Mouse (Mus musculus) kidney, adult 9 months (tissue): ENCODE measurements around the gene Zfp870.

Experiments used
- DNase-seq: peaks from one replicate; pipeline ENCODE4 v3.0.0; 2022

Zfp870 gene

DNA sequence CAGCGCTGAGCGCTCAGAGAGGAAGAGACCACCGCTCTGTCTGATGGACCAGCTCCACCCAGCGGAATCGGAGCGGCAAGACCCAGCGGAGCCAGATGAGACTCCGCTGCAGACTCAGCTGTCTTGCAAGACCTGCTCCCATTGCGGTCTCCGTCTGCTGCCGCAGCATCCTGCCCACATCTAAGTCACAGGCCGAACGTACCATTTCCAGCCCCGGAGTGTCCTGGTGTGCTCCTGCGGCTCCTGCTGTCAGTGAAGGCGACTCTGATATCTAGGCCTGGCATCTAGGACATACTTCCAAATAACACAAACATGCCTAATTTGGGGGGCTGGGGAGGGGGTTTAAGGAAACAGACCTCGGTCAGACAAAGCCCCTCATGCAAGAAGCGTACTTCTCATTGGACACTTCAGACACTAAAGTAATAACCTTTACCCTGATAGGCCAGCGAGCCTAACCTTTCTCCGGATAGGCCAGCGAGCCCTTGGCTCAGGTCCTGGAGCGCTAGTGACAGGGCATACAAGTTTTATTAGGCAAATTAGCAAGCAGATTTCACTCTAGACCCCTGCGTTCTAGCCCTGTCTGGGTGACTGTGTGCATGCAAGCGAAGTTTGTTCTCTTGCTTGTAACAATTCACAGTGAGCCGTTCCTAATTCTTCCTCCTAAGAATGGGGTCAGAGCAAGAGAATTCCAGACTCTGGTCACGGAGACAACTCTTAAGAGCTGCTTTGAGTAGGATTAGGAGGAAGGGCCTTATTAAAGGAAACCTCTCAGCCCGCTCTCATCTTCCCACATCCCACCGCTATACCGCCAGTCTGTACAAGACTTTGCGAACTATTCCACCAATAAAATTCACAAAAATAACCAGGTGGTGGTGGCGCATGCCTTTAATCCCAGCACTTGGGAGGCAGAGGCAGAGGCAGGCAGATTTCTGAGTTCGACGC, at the start of gene Zfp870:
TSS of gene Zfp870 (minus strand) at position 404 of the 942 bp plus-strand sequence.
- peak; percentile 96 for DNase-seq

DNA sequence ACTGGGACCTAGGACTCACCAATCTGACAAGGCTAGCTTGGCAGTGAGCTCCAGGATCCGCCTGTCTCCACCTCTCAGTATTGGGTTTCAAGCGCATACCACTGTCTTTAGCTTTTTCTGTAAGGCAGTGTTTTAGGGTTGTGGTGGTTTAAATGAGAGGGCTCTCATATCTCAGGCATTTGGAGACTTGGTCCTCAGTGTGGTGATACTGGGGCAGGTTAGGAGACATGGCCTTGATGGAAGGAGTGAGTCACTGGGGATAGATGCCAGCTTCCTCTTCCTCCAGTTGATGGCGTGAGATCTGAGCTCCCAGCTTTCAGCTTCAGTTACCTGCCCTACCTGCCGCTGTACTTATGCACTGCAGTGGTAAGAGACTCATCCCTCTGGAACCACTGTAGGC, 48.4 kb upstream of the Zfp870 start:
- DNase-seq = no peak

GRCm38 (mm10) chr17:32927803-32928202, 36.4 kb upstream of the Zfp870 start:
- no peak for DNase-seq

GRCm38 (mm10) chr17:32924658-32925312, 33.3 kb upstream of the Zfp870 start:
- DNase-seq = peak; percentile 76

DNA sequence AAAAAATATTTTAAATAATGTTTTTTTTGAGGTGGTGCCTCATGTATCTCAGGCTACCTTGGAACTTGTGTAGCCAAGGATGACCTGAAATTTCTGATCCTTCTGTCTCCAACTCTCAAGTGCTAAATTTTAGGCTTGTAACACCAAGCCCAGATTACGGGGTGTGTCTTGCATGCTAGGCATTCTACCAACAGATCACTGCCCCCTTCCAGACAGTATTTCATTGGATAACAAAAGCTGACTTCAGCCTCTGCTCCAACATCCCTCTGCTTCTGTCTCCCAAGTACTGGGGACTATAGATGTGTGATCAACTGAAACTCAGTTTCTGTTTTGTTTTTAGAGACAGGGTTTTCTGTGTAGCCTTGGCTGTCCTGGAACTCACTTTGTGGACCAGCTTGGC, 32.2 kb upstream of the Zfp870 start:
- DNase-seq = no peak

DNA sequence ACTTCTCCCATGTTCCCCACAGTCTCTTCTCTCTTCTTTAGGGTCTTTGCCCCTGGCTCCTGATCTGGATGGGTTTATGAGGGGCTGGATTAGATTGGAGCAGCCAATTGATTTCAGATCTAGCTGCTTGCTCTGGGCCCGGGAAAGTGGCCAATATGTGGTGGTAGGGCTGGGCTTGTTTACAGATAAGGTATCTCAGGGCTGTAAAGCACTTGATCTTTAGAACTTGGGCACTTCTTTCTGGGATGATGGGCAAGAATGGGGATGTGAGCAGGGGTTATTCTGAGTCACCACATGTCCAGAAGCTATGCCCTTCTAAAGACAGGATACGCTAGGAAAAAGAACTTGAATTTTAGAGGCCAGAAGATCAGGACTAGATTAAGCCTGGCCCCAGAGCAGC, 27.7 kb upstream of the Zfp870 start:
- no peak for DNase-seq

GRCm38 (mm10) chr17:32917131-32917530, 25.7 kb upstream of the Zfp870 start, which contains the start of gene Cyp4f14:
Cyp4f14 (minus strand) TSS chr17:32917342.
- DNase-seq = peak; percentile 83

DNA sequence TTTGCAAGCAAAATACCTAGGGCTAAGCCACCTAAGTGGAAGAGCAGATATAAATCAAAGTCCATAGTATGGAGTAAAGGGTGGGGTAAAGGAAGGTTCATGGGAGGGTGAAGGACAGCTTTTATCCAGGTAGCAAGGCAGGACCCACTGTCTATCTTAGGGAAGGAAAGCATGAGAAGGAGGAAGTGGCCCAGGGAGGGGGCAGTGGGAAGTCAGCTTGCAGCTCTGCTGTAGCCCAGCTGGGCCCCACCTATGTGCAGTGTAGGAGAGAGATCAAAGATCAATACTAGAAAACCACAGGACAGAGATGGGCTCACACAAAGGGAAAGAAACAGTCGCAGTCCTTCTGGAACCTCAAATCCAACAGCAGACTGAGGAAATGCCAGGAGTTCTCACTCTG, 24.6 kb upstream of the Zfp870 start:
- DNase-seq = no peak

GRCm38 (mm10) chr17:32906172-32906571, 14.7 kb upstream of the Zfp870 start:
- no peak for DNase-seq

GRCm38 (mm10) chr17:32905239-32905638, 13.8 kb upstream of the Zfp870 start:
- peak; percentile 62 for DNase-seq

- no peak for DNase-seq
Observed at GRCm38 (mm10) chr17:32904414-32904813, 13.0 kb upstream of the Zfp870 start.

DNA sequence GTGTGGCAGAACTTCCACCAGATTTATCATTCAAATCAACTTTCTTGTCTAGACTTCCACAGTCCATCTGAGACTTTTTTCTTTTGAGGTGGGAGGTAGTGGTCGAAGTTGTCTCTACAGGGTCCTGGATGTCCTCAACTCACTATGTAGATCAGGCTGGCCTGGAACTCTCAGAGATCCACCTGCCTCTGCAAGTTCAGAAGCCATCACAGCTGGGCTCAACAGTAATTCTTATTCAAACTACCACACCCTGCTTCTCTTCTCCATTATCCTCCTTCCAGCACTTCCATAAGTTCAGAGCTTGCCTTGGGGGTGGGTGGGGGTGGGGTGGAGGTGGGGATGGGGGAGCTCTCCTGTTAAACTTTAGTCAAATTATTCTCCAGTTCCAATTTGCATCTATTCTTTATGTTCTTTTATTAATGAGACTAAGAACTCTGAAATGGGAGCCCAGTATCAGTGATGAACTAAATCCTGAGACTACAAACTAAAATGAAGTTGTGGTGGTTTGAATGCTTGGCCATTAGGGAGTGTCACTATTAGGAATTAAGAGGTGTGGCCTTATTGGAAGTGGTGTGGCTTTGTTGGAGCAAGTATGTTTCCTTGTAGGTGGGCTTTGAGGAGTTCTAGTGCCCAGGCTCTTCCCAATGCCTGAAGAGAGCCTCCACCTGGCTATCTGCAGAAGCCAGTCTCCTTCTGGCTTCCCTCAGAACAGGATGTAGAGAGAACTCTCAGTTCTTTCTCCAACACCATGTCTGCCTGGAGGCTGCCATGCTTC, 10.5 kb upstream of the Zfp870 start:
- DNase-seq = no peak

GRCm38 (mm10) chr17:32895421-32895820, 4.0 kb upstream of the Zfp870 start:
- DNase-seq = no peak

- no peak for DNase-seq
Observed at GRCm38 (mm10) chr17:32893901-32894300, 2.5 kb upstream of the Zfp870 start.

DNA sequence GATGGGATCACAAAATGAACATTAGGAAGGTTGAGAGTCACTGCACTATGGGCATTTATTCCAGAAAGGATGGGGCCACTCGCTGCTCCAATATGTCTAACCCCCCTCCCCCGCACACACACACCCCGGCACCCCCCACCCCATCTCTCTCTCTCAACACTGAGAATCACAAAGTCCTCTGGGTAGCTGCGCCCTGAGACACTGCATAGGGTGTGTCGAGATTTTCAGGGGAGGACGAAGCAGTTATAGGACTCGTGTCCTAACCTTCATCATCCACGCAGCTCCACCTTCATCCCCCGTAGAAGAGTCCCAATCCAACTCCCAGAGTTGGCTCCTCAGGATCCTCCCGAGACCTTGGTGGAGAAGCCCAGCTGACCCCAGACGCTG, 597 bp downstream of the Zfp870 start:
- DNase-seq = no peak

DNA sequence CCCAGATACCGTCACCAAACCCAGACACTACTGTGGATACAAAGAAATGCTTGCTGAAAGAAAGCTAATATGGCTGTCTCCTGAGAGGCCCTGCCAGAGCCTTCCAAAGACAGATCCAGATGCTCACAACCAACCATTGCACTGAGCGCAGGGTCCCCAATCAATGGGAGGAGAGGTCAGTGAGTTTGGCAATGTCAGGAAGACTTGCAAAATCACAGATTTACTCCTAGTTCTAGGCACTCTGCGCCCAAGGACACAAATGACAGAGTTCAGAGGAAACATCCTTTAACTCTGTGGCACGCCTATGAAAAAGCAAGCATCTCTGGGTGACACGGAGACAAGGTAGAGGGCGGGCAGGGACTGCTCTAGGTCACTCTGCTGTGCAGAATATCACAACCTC, 1.8 kb downstream of the Zfp870 start:
- DNase-seq = no peak

- no peak for DNase-seq
Observed at GRCm38 (mm10) chr17:32880320-32881218, 10.9 kb downstream of the Zfp870 start.

- no peak for DNase-seq
Observed at GRCm38 (mm10) chr17:32878773-32879172, 12.7 kb downstream of the Zfp870 start.

DNA sequence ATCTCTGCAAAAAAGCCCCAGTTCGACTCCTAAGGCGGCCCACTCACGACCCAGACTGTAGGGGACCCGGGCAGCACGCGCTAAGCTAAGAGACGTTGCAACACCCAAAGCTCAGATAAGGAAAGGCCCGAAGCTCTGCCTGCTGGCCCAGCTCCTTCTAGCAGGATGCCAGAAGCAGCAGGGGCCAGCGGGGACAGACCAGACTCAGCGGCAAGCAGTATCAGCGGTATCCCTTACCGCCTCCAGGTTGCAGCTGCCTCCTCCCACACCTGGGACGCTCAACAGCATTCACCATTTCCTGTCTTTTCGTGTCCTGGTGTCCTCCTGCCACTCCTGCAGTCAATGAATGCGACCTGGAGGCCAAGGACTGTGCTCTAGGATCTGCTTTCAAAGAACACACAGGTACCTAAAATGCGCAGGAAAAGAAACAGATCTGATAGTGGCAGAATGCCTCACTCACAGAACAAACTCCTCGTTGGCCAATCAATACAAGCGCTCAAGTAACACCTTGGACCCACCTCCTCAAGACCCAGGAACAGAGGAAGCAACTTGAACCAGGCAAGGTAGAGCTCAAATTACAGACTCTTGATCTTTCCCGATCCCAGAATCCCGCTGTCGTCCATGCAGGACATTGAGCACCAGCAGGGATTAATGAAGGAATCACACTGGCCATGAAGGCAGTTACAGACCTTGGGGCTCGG, 13.8 kb downstream of the Zfp870 start:
- DNase-seq = no peak

DNA sequence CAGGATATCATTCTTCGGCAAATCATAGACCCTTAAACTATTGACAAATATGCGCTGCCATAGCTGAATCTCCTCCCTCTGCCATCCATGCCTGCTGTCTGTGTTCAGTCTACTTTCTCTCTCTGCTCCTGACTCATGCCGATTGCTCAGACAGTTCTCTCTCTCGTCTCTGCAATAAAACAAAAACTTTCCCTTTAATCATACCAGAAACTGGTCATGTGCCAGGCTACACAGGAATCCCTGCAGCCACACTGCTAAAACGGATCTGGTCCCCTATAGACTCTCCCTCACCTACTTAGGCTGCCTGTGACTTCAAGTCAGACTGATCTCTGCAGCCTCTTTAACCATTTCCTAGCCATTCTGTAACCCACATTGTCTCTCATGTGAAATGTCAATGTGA, 18.7 kb downstream of the Zfp870 start:
- DNase-seq = no peak

DNA sequence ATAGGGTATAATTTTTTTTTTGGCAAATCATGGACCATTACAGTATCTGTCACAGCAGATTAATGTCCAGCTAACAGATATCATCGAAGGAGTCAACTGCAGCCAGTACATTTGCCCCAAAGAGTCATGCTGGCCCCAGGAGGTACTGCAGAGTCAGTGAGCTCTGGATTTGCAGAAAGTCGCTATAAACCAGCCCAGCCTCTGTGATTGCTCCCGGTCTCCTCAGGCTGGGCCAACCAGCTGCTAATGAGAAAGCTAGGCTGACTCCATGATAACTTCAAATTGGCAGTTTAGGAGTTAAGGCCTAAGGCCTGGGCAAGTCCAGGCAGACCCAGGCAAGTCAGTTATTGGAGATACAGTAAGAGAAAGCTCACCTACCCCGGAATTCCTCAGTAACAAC, 19.4 kb downstream of the Zfp870 start:
- DNase-seq = no peak

DNA sequence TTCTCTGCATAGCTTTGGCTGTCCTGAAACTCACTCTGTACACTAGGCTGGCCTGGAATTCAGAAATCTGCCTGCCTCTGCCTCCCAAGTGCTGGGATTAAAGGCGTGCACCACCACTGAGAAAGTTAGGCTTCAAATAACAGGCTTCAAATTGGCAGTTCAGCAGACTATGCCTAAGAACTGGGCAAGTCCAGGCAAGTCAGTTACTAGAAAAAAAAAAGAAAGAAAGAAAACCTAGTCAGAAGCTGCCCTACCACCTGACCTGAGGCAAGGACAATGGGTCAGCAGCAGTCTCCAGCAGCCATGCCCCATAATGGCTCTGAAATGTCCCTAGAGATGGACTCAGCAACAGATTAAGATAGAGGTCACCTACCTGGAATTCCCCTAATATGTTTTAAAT, 20.0 kb downstream of the Zfp870 start:
- no peak for DNase-seq
